Mouse (Mus musculus): ENCODE results near the gene Vwa5b2.

DNA sequence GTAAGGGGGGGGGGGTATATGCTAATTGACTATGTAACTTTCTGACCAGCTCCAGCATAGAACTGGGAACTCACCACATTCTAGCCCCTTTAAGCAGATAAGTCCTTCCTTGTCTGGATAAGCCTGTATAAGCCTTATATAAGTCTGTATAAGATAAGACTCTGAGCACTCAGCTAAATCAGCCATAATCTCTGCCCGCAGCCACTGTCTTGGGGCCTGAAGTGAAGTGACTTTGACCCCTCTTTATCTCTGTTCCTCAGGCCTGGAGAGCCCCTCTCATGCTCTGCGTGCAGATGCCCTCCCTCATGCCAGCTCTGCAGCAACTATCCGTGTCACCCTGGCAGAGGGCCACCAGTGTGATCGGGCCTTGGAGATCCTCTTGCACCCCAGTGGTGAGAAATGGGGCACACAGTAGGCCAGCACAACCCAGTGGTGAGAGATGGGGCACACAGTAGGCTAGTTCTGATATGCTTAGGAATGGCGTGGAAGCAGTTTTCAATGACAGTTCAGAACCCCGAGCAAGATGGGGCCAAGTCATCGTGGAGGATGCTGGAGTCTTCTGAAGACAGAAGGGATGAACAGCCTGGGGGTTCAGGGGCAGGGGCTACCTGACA, 5.9 kb downstream of the Vwa5b2 start:
- TF ChIP-seq POLR2A (IDR thresholded peaks at IDR 0.05; ENCODE audit: control insufficient read depth, extremely low read depth, insufficient read depth, low read length, poor library complexity): no peak
- no peak for TF ChIP-seq CTCF (IDR thresholded peaks at IDR 0.05; ENCODE audit: borderline replicate concordance, control insufficient read depth, extremely low read depth, insufficient read depth, low read length, poor library complexity)

Measured in thymus, adult 2 months (tissue).